Mouse (Mus musculus) stomach, embryonic 14.5 days (tissue): ENCODE results near the gene Ephb1. TPM values are rescaled to one million over a fixed set of nuclear protein-coding genes. Genes with fewer than 3 reads are reported as not detected.

ENCODE experiments used
- ATAC-seq: fragments of 200-750 bp; cut with Nextera tagmentation; 2 replicates; pipeline ENCODE4 v1.8.0; 2017; ENCODE audit warnings: low read depth, moderate TSS enrichment; ENCODE audit not compliant: insufficient number of reproducible peaks, insufficient read depth, low FRiP score
- H3K27ac ChIP-seq: fragments of 300-500 bp; sonication (generic); 2 replicates; pipeline ENCODE4 v1.5.1; 2014; ENCODE audit warnings: mild to moderate bottlenecking, low read length, moderate library complexity, mixed read lengths
- H3K27me3 ChIP-seq: fragments of 300-500 bp; sonication (generic); 2 replicates; pipeline ENCODE4 v1.6.1; 2014; ENCODE audit warnings: low read length, control low read depth, mixed read lengths; ENCODE audit not compliant: control insufficient read depth, insufficient read depth
- H3K36me3 ChIP-seq: fragments of 300-500 bp; sonication (generic); 2 replicates; pipeline ENCODE4 v1.6.1; 2014; ENCODE audit warnings: mild to moderate bottlenecking, control low read depth, low read length, moderate library complexity, mixed read lengths; ENCODE audit not compliant: control insufficient read depth, insufficient read depth
- H3K4me1 ChIP-seq: fragments of 300-500 bp; sonication (generic); 2 replicates; pipeline ENCODE4 v1.6.1; 2014; ENCODE audit warnings: low read length, control low read depth, mixed read lengths; ENCODE audit not compliant: control insufficient read depth, insufficient read depth
- H3K4me2 ChIP-seq: fragments of 300-500 bp; sonication (generic); replicated peaks from 2 replicates; pipeline ENCODE4 v1.6.1; 2014; ENCODE audit warnings: low read depth, low read length, control low read depth
- H3K4me3 ChIP-seq: fragments of 300-500 bp; sonication (generic); 2 replicates; pipeline ENCODE4 v1.5.1; 2014; ENCODE audit warnings: low read depth, low read length, control low read depth
- H3K9ac ChIP-seq: fragments of 300-500 bp; sonication (generic); replicated peaks from 2 replicates; pipeline ENCODE4 v1.6.1; 2014; ENCODE audit warnings: low read depth, mild to moderate bottlenecking, control low read depth, low read length, moderate library complexity, mixed read lengths
- H3K9me3 ChIP-seq: fragments of 300-500 bp; sonication (generic); 2 replicates; pipeline ENCODE4 v1.6.1; 2016; ENCODE audit warnings: low read depth, low read length, control low read depth; ENCODE audit not compliant: control insufficient read depth
- WGBS: fragments of 180-500 bp; shearing (Covaris S2); extraction: QIAGEN DNeasy Blood & Tissue Kit; methylation state at CpG from one replicate; pipeline ENCODE4 v1.1.7; 2014; 5-methylcytosine and 5-hydroxymethylcytosine counted together
- polyA plus RNA-seq: library from polyadenylated mRNA; unstranded; fragments of >200 nt; fragmentation: Nextera tagmentation; extraction: Ambion mirVana; gene quantifications from 2 replicates; pipeline ENCODE4 v1.2.1, GENCODE M21; 2014

Gene Ephb1
- polyA plus RNA-seq, 1 experiment from 2014 or later, result 7.8 TPM

- H3K4me3 ChIP-seq, result no peak overlapping the region
- no peak overlapping the region for H3K27ac ChIP-seq
- no peaks in the 10 kb centered on the region for H3K9me3 ChIP-seq
- no peak for ATAC-seq
- no peak overlapping the region for H3K9ac ChIP-seq
- H3K4me2 ChIP-seq, result no peak overlapping the region
- 79% methylated on average over 7 of the region's 7 CpGs for WGBS
- no peaks in the 10 kb centered on the region for H3K36me3 ChIP-seq
- H3K4me1 ChIP-seq, result no peaks in the 10 kb centered on the region
- H3K27me3 ChIP-seq, result no peaks in the 10 kb centered on the region
Measured at GRCm38 (mm10) chr9:101982378-101982777, 372.1 kb downstream of the Ephb1 start.

GRCm38 (mm10) chr9:101981161-101981560, 373.3 kb downstream of the Ephb1 start:
- H3K27me3 ChIP-seq, result no peaks in the 10 kb centered on the region
- no peak overlapping the region for H3K4me2 ChIP-seq
- H3K9ac ChIP-seq, result no peak overlapping the region
- no peaks in the 10 kb centered on the region for H3K4me1 ChIP-seq
- H3K4me3 ChIP-seq, result no peak overlapping the region
- no peak for ATAC-seq
- H3K9me3 ChIP-seq, result no peaks in the 10 kb centered on the region
- H3K36me3 ChIP-seq, result no peaks in the 10 kb centered on the region
- 90% methylated on average over 2 of the region's 2 CpGs for WGBS
- no peak overlapping the region for H3K27ac ChIP-seq

GRCm38 (mm10) chr9:101976884-101977465, 377.5 kb downstream of the Ephb1 start:
- Histone ChIP-seq H3K27ac (no peak overlapping the region), H3K4me1 (no peaks in the 10 kb centered on the region), H3K36me3 (no peaks in the 10 kb centered on the region), H3K9me3 (no peaks in the 10 kb centered on the region), H3K9ac (no peak overlapping the region), H3K4me2 (no peak overlapping the region), H3K4me3 (no peak overlapping the region), H3K27me3 (no peaks in the 10 kb centered on the region)
- no peak for ATAC-seq
- 82% methylated on average over 4 of the region's 4 CpGs for WGBS

- Histone ChIP-seq H3K27me3 (no peaks in the 10 kb centered on the region), H3K36me3 (no peaks in the 10 kb centered on the region), H3K27ac (no peak overlapping the region), H3K9me3 (no peaks in the 10 kb centered on the region), H3K4me2 (no peak overlapping the region), H3K4me1 (no peaks in the 10 kb centered on the region), H3K9ac (no peak overlapping the region), H3K4me3 (no peak overlapping the region)
- 55% methylated on average over 8 of the region's 8 CpGs for WGBS
- ATAC-seq, result no peak
Measured at GRCm38 (mm10) chr9:101972314-101972713, 382.2 kb downstream of the Ephb1 start.

- no peak overlapping the region for H3K4me3 ChIP-seq
- no peak overlapping the region for H3K27ac ChIP-seq
- 25% methylated on average over 6 of the region's 6 CpGs for WGBS
- no peaks in the 10 kb centered on the region for H3K9me3 ChIP-seq
- H3K27me3 ChIP-seq, result no peaks in the 10 kb centered on the region
- H3K4me2 ChIP-seq, result no peak overlapping the region
- no peaks in the 10 kb centered on the region for H3K4me1 ChIP-seq
- H3K9ac ChIP-seq, result no peak overlapping the region
- ATAC-seq, result no peak
- no peaks in the 10 kb centered on the region for H3K36me3 ChIP-seq
Measured at GRCm38 (mm10) chr9:101971806-101972205, 382.7 kb downstream of the Ephb1 start.

- no peak overlapping the region for H3K9ac ChIP-seq
- no peak overlapping the region for H3K4me2 ChIP-seq
- H3K36me3 ChIP-seq, result no peaks in the 10 kb centered on the region
- H3K4me1 ChIP-seq, result no peaks in the 10 kb centered on the region
- H3K9me3 ChIP-seq, result no peaks in the 10 kb centered on the region
- WGBS, result 35% methylated on average over 4 of the region's 4 CpGs
- no peak overlapping the region for H3K4me3 ChIP-seq
- ATAC-seq, result no peak
- H3K27ac ChIP-seq, result no peak overlapping the region
- H3K27me3 ChIP-seq, result no peaks in the 10 kb centered on the region
Measured at GRCm38 (mm10) chr9:101956228-101956627, 398.3 kb downstream of the Ephb1 start.

GRCm38 (mm10) chr9:101954529-101954928, 400.0 kb downstream of the Ephb1 start:
- Histone ChIP-seq H3K9me3 (no peaks in the 10 kb centered on the region), H3K36me3 (no peaks in the 10 kb centered on the region), H3K4me2 (no peak overlapping the region), H3K27me3 (no peaks in the 10 kb centered on the region), H3K4me3 (no peak overlapping the region), H3K9ac (no peak overlapping the region), H3K4me1 (no peaks in the 10 kb centered on the region), H3K27ac (no peak overlapping the region)
- WGBS, result 83% methylated on average over 4 of the region's 4 CpGs
- ATAC-seq, result no peak

- Histone ChIP-seq H3K9ac (no peak overlapping the region), H3K4me2 (no peak overlapping the region), H3K27ac (no peak overlapping the region), H3K36me3 (no peaks in the 10 kb centered on the region), H3K4me3 (no peak overlapping the region), H3K27me3 (no peaks in the 10 kb centered on the region), H3K9me3 (no peaks in the 10 kb centered on the region), H3K4me1 (no peaks in the 10 kb centered on the region)
- no peak for ATAC-seq
- WGBS, result 31% methylated on average over 3 of the region's 3 CpGs
Measured at GRCm38 (mm10) chr9:101950101-101950500, 404.4 kb downstream of the Ephb1 start.

GRCm38 (mm10) chr9:101945814-101946213, 408.7 kb downstream of the Ephb1 start:
- ATAC-seq, result no peak
- no peaks in the 10 kb centered on the region for H3K36me3 ChIP-seq
- no peak overlapping the region for H3K27ac ChIP-seq
- no peak overlapping the region for H3K9ac ChIP-seq
- no peak overlapping the region for H3K4me2 ChIP-seq
- no peak overlapping the region for H3K4me3 ChIP-seq
- no peaks in the 10 kb centered on the region for H3K4me1 ChIP-seq
- H3K9me3 ChIP-seq, result no peaks in the 10 kb centered on the region
- 83% methylated on average over 4 of the region's 4 CpGs for WGBS
- no peaks in the 10 kb centered on the region for H3K27me3 ChIP-seq
